Mouse (Mus musculus) brain, embryonic 14.5 days (tissue): ENCODE measurements around the gene Tfcp2. TPM values are rescaled to one million over a fixed set of nuclear protein-coding genes. Genes with fewer than 3 reads are reported as not detected.

ENCODE experiments used
- DNase-seq: peaks from one replicate; pipeline ENCODE4 v3.0.0-alpha.2; 2011; ENCODE audit warnings: low read depth
- CTCF ChIP-seq: fragments of 200-500 bp; IDR thresholded peaks from 2 replicates; pipeline ENCODE4 v1.5.1; 2012; ENCODE audit warnings: inconsistent platforms, mild to moderate bottlenecking, moderate library complexity, borderline replicate concordance; ENCODE audit not compliant: insufficient read depth, insufficient read length; ENCODE audit errors: extremely low read depth
- POLR2A ChIP-seq: fragments of 200-500 bp; IDR thresholded peaks from 2 replicates; pipeline ENCODE4 v1.6.1; 2012; ENCODE audit warnings: mild to moderate bottlenecking, inconsistent platforms, borderline replicate concordance; ENCODE audit not compliant: poor library complexity, insufficient read depth, insufficient read length, severe bottlenecking; ENCODE audit errors: extremely low read depth
- polyA plus RNA-seq: library from polyadenylated mRNA; depleted of rRNA; stranded (reverse); fragments of >200 nt; gene quantifications from 2 replicates; pipeline ENCODE4 v1.2.3, GENCODE M21; 2012; rRNA removed

Tfcp2 gene
- polyA plus RNA-seq, 1 experiment, result 32.3 TPM

- no peak for DNase-seq
- no peak for TF ChIP-seq CTCF
- no peak for TF ChIP-seq POLR2A
Observed at GRCm38 (mm10) chr15:100462086-100462485, 89.7 kb downstream of the Tfcp2 start.

- DNase-seq, result no peak
- no peak for TF ChIP-seq CTCF
- TF ChIP-seq POLR2A, result no peak
Observed at GRCm38 (mm10) chr15:100461646-100462045, 90.2 kb downstream of the Tfcp2 start.

GRCm38 (mm10) chr15:100460942-100461341 lies 90.9 kb downstream of the Tfcp2 start:
- TF ChIP-seq POLR2A (no peak), CTCF (no peak)
- peak; percentile 38 for DNase-seq

GRCm38 (mm10) chr15:100458055-100458454 lies 93.8 kb downstream of the Tfcp2 start:
- peak; percentile 78 for DNase-seq

GRCm38 (mm10) chr15:100457340-100457739 lies 94.5 kb downstream of the Tfcp2 start:
- TF ChIP-seq POLR2A, result no peak
- TF ChIP-seq CTCF, result peak; percentile 99
- peak; percentile 90 for DNase-seq

More at GRCm38 (mm10) chr15:100458055-100458454, 93.8 kb downstream of the Tfcp2 start:
- TF ChIP-seq CTCF (peak; percentile 64; the same call in 1 of the 2 replicates), POLR2A (no peak)

- no peak for DNase-seq
- TF ChIP-seq CTCF (no peak), POLR2A (no peak)
Observed at GRCm38 (mm10) chr15:100456356-100456991, 95.3 kb downstream of the Tfcp2 start.

GRCm38 (mm10) chr15:100452486-100452885 lies 99.3 kb downstream of the Tfcp2 start:
- DNase-seq, result no peak
- TF ChIP-seq POLR2A (no peak), CTCF (no peak)

- no peak for TF ChIP-seq CTCF
- peak; percentile 65 for DNase-seq
Observed at GRCm38 (mm10) chr15:100451245-100451644, 100.6 kb downstream of the Tfcp2 start.

- DNase-seq, result no peak
Observed at GRCm38 (mm10) chr15:100449495-100449894, 102.3 kb downstream of the Tfcp2 start.

GRCm38 (mm10) chr15:100448572-100448971 lies 103.2 kb downstream of the Tfcp2 start:
- TF ChIP-seq CTCF (no peak), POLR2A (no peak)
- DNase-seq, result no peak

More at GRCm38 (mm10) chr15:100449495-100449894, 102.3 kb downstream of the Tfcp2 start:
- TF ChIP-seq POLR2A (no peak), CTCF (no peak)

Other genes starting within 250 kb of the Tfcp2 start
- 11.3 and 12.7 TPM in 2 replicates for gene Mettl7a1, start 247.9 kb downstream of the Tfcp2 start, polyA plus RNA-seq
- 0.09 and 0.11 TPM in 2 replicates for gene Mettl7a3, start 217.1 kb downstream of the Tfcp2 start, polyA plus RNA-seq
- not detected in 2 replicates for gene Methig1, start 198.9 kb downstream of the Tfcp2 start, polyA plus RNA-seq
- gene Mettl7a2, start 198.8 kb downstream of the Tfcp2 start, polyA plus RNA-seq, result not detected in 2 replicates
- gene Higd1c, start 187.5 kb downstream of the Tfcp2 start, polyA plus RNA-seq, result not detected in 2 replicates
- 0.03 TPM in 1 of 2 replicates, not detected in the other for gene Gm5475, start 129.9 kb downstream of the Tfcp2 start, polyA plus RNA-seq
- gene Slc11a2, start 126.9 kb downstream of the Tfcp2 start, polyA plus RNA-seq, result 37.6 and 45.6 TPM in 2 replicates
- gene Letmd1, start 83.0 kb downstream of the Tfcp2 start, polyA plus RNA-seq, result 83.8 and 88.4 TPM in 2 replicates
- 40.2 and 40.9 TPM in 2 replicates for gene Csrnp2, start 56.5 kb downstream of the Tfcp2 start, polyA plus RNA-seq
- 100 and 120 TPM in 2 replicates for gene Pou6f1, start 48.0 kb upstream of the Tfcp2 start, polyA plus RNA-seq
- 139 and 230 TPM in 2 replicates for gene Dazap2, start 63.3 kb upstream of the Tfcp2 start, polyA plus RNA-seq
- 3.4 and 4.6 TPM in 2 replicates for gene Smagp, start 84.9 kb upstream of the Tfcp2 start, polyA plus RNA-seq
- gene Bin2, start 117.5 kb upstream of the Tfcp2 start, polyA plus RNA-seq, result 1.1 and 1.8 TPM in 2 replicates
- 0.68 and 0.71 TPM in 2 replicates for gene Cela1, start 135.9 kb upstream of the Tfcp2 start, polyA plus RNA-seq
- gene Galnt6, start 177.4 kb upstream of the Tfcp2 start, polyA plus RNA-seq, result 0.09 and 0.22 TPM in 2 replicates
- 23.8 and 31.3 TPM in 2 replicates for gene Slc4a8, start 209.7 kb upstream of the Tfcp2 start, polyA plus RNA-seq